8 mouse cellular contexts compared by ENCODE assay signal in the genomic region with DNA sequence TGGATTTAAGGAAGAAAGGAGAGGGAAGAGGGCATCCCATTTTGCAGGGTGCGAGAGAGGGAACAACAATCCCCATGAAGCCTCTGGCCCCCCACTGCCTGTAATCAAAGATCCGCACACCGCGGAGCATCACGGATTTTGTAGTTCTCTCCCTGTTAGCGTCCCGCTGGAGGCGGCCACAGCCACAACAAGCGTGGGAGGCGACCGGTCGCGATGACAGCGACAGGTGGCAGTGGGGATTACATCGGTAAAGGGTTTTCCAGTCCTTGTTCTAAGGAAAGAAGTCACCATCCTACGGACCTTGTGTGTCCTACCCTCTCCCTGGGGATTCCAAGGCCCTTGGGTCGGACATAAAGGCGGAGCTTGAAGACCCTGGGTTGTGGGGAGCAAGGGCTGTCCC. TPM values are rescaled to one million over a fixed set of nuclear protein-coding genes. Genes with fewer than 3 reads are reported as not detected.
A peak's percentile ranks its signal among the peaks of the same experiment; 100 is the strongest.
DNase-seq lines count a peak whose midpoint lies in the region; ATAC-seq and TF ChIP-seq lines count a peak whose summit lies in the region.

No protein-coding gene starts in this region.

- no peak overlapping the region for H3K9ac ChIP-seq in liver, postnatal 0 days (replicated peaks)

- H3K36me3 ChIP-seq in liver, postnatal 0 days (replicated peaks; ENCODE audit: insufficient read depth, low read length): no peaks in the 10 kb centered on the region

- H3K4me2 ChIP-seq in liver, postnatal 0 days (ENCODE audit: low read depth, low read length): peak overlapping the region; percentile 23; the same call in 1 of the 2 replicates

- H3K4me1 ChIP-seq in liver, postnatal 0 days (ENCODE audit: insufficient read depth): peaks cover 29% of the 10 kb centered on the region

- no peak overlapping the region for H3K27ac ChIP-seq in liver, postnatal 0 days (ENCODE audit: low read depth)

- TF ChIP-seq CTCF in liver, postnatal 0 days (IDR thresholded peaks at IDR 0.05; ENCODE audit: low read depth): no peak

- H3K27me3 ChIP-seq in liver, postnatal 0 days (ENCODE audit: insufficient read depth, low read length): peaks cover 63% of the 10 kb centered on the region

- TF ChIP-seq EP300 in liver, postnatal 0 days (IDR thresholded peaks at IDR 0.05; ENCODE audit: low read depth): no peak

- no peak for ATAC-seq in liver, postnatal 0 days
- no peak; the same call in 1 of the 2 replicates for ATAC-seq in megakaryocyte progenitor cell, adult 5-6 weeks (replicated peaks; ENCODE audit: poor library complexity)

- WGBS in liver, postnatal 0 days (ENCODE audit: insufficient replicate concordance): 2% methylated on average over 18 of the region's 18 CpGs

- peak overlapping the region; percentile 17; the same call in 1 of the 2 replicates for H3K4me3 ChIP-seq in liver, postnatal 0 days (ENCODE audit: low read depth, low read length)

- peak; percentile 53 for DNase-seq in kidney, postnatal 10 days
- DNase-seq in kidney, adult 18-20 months: no peak
- peak; percentile 89 to 95 for DNase-seq in cerebellum, adult 18-20 months
- DNase-seq in forelimb bud, embryonic 11.5 days (ENCODE audit: low read depth, low spot score): peak; percentile 52
- peak; percentile 65 to 70 for DNase-seq in kidney, postnatal 4 days
- peak; percentile 47 for DNase-seq in liver, postnatal 0 days
- peak; percentile 85 for DNase-seq in retina, embryonic 14.5 days (ENCODE audit: low spot score)

- no peaks in the 10 kb centered on the region for H3K9me3 ChIP-seq in liver, postnatal 0 days (ENCODE audit: low read length)

RNA-seq across cellular contexts. Expression of a gene that starts 3.5 kb away (rescaled TPM):
- 0.13 and 0.20 TPM in 2 replicates for polyA plus RNA-seq in liver, postnatal 0 days (2015; fragmentation: Nextera tagmentation; extraction: Ambion mirVana)
- 0.25 and 0.66 TPM in 2 replicates for total RNA-seq in megakaryocyte progenitor cell, adult 5-6 weeks (2015)
- 0.04 TPM in 1 of 2 replicates, not detected in the other for total RNA-seq in megakaryocyte progenitor cell, adult 5-6 weeks (2017)

RNA-seq across cellular contexts. Expression of a gene that starts 14.8 kb away (rescaled TPM):
- polyA plus RNA-seq in liver, postnatal 0 days (2015; fragmentation: Nextera tagmentation; extraction: Ambion mirVana): 17.0 and 17.8 TPM in 2 replicates
- total RNA-seq in megakaryocyte progenitor cell, adult 5-6 weeks (2015): 219 and 232 TPM in 2 replicates
- total RNA-seq in megakaryocyte progenitor cell, adult 5-6 weeks (2017): 91.2 and 121 TPM in 2 replicates

RNA-seq across cellular contexts. Expression of a gene that starts 33.2 kb away (rescaled TPM):
- 33.6 and 33.9 TPM in 2 replicates for polyA plus RNA-seq in liver, postnatal 0 days (2015; fragmentation: Nextera tagmentation; extraction: Ambion mirVana)
- total RNA-seq in megakaryocyte progenitor cell, adult 5-6 weeks (2015): 39.4 and 43.7 TPM in 2 replicates
- total RNA-seq in megakaryocyte progenitor cell, adult 5-6 weeks (2017): 42.6 and 45.7 TPM in 2 replicates

RNA-seq across cellular contexts. Expression of a gene that starts 38.3 kb away (rescaled TPM):
- 18.9 and 25.1 TPM in 2 replicates for polyA plus RNA-seq in liver, postnatal 0 days (2015; fragmentation: Nextera tagmentation; extraction: Ambion mirVana)
- total RNA-seq in megakaryocyte progenitor cell, adult 5-6 weeks (2015): 51.4 and 70.3 TPM in 2 replicates
- total RNA-seq in megakaryocyte progenitor cell, adult 5-6 weeks (2017): 64.4 and 77.2 TPM in 2 replicates

RNA-seq across cellular contexts. Expression of a gene that starts 55.1 kb away (rescaled TPM):
- polyA plus RNA-seq in liver, postnatal 0 days (2015; fragmentation: Nextera tagmentation; extraction: Ambion mirVana): 9.5 and 10.1 TPM in 2 replicates
- 0.20 TPM in 1 of 2 replicates, not detected in the other for total RNA-seq in megakaryocyte progenitor cell, adult 5-6 weeks (2015)
- 0.04 TPM in 1 of 2 replicates, not detected in the other for total RNA-seq in megakaryocyte progenitor cell, adult 5-6 weeks (2017)
